ENCODE assay signal across 8 mouse cellular contexts in genomic region chr2:104494801-104495185, GRCm38 (mm10). TPM values are rescaled to one million over a fixed set of nuclear protein-coding genes. Genes with fewer than 3 reads are reported as not detected.
DNase-seq lines count a peak whose midpoint lies in the region; ATAC-seq and TF ChIP-seq lines count a peak whose summit lies in the region.

No protein-coding gene starts in this region.

- peaks cover 42% of the 10 kb centered on the region for H3K4me1 ChIP-seq in lung, embryonic 15.5 days
- peaks cover 12% of the 10 kb centered on the region for H3K4me1 ChIP-seq in embryonic facial prominence, embryonic 12.5 days
- H3K4me1 ChIP-seq in hindbrain, embryonic 12.5 days, result peaks cover 6% of the 10 kb centered on the region
- H3K4me1 ChIP-seq in liver, embryonic 16.5 days (ENCODE audit: control insufficient read depth, low read depth, low read length), result peaks cover 14% of the 10 kb centered on the region
- H3K4me1 ChIP-seq in stomach, postnatal 0 days (replicated peaks; ENCODE audit: control insufficient read depth, insufficient read depth), result no peaks in the 10 kb centered on the region

- H3K4me3 ChIP-seq in lung, embryonic 15.5 days, result peak overlapping the region; percentile 97
- peak overlapping the region; percentile 83 for H3K4me3 ChIP-seq in embryonic facial prominence, embryonic 12.5 days
- H3K4me3 ChIP-seq in hindbrain, embryonic 12.5 days, result peak overlapping the region; percentile 90
- peak overlapping the region; percentile 96 for H3K4me3 ChIP-seq in liver, embryonic 16.5 days (ENCODE audit: low read depth, low read length)
- peak overlapping the region; percentile 99 for H3K4me3 ChIP-seq in stomach, postnatal 0 days (ENCODE audit: low read depth, low read length)

- H3K36me3 ChIP-seq in lung, embryonic 15.5 days, result no peaks in the 10 kb centered on the region
- no peaks in the 10 kb centered on the region for H3K36me3 ChIP-seq in embryonic facial prominence, embryonic 12.5 days
- H3K36me3 ChIP-seq in hindbrain, embryonic 12.5 days, result no peaks in the 10 kb centered on the region
- no peaks in the 10 kb centered on the region for H3K36me3 ChIP-seq in liver, embryonic 16.5 days (ENCODE audit: control insufficient read depth, insufficient read depth)
- no peaks in the 10 kb centered on the region for H3K36me3 ChIP-seq in stomach, postnatal 0 days (ENCODE audit: control insufficient read depth, insufficient read depth, low read length)

- DNase-seq in lung, postnatal 25 days (ENCODE audit: low spot score), result no peak
- DNase-seq in stomach, postnatal 0 days (ENCODE audit: low spot score), result no peak
- DNase-seq in thymus, postnatal 0 days (ENCODE audit: low spot score), result no peak
- DNase-seq in kidney, postnatal 25 days, result no peak

- peak overlapping the region; percentile 100 for H3K27ac ChIP-seq in lung, embryonic 15.5 days
- H3K27ac ChIP-seq in embryonic facial prominence, embryonic 12.5 days, result peak overlapping the region; percentile 99
- H3K27ac ChIP-seq in hindbrain, embryonic 12.5 days, result peak overlapping the region; percentile 99
- peak overlapping the region; percentile 98 for H3K27ac ChIP-seq in liver, embryonic 16.5 days (ENCODE audit: low read length)
- H3K27ac ChIP-seq in stomach, postnatal 0 days (replicated peaks), result peak overlapping the region; percentile 100

- peak overlapping the region; percentile 100 for H3K9ac ChIP-seq in lung, embryonic 15.5 days
- H3K9ac ChIP-seq in embryonic facial prominence, embryonic 12.5 days, result peak overlapping the region; percentile 97
- peak overlapping the region; percentile 96 for H3K9ac ChIP-seq in hindbrain, embryonic 12.5 days
- peak overlapping the region; percentile 99 for H3K9ac ChIP-seq in liver, embryonic 16.5 days (ENCODE audit: low read depth, low read length)
- H3K9ac ChIP-seq in stomach, postnatal 0 days (ENCODE audit: low read length), result peak overlapping the region; percentile 100

- 12% methylated on average over 9 of the region's 9 CpGs for WGBS in lung, embryonic 15.5 days
- WGBS in embryonic facial prominence, embryonic 12.5 days, result 13% methylated on average over 9 of the region's 9 CpGs
- WGBS in hindbrain, embryonic 12.5 days, result 8% methylated on average over 9 of the region's 9 CpGs
- 18% methylated on average over 9 of the region's 9 CpGs for WGBS in liver, embryonic 16.5 days (ENCODE audit: insufficient replicate concordance)
- 12% methylated on average over 9 of the region's 9 CpGs for WGBS in stomach, postnatal 0 days

- no peaks in the 10 kb centered on the region for H3K9me3 ChIP-seq in lung, embryonic 15.5 days
- H3K9me3 ChIP-seq in embryonic facial prominence, embryonic 12.5 days, result no peaks in the 10 kb centered on the region
- H3K9me3 ChIP-seq in hindbrain, embryonic 12.5 days (replicated peaks), result no peaks in the 10 kb centered on the region
- no peaks in the 10 kb centered on the region for H3K9me3 ChIP-seq in liver, embryonic 16.5 days (replicated peaks; ENCODE audit: control insufficient read depth, low read length)
- no peaks in the 10 kb centered on the region for H3K9me3 ChIP-seq in stomach, postnatal 0 days (ENCODE audit: control insufficient read depth, low read length)

- TF ChIP-seq EP300 in stomach, postnatal 0 days (optimal IDR thresholded peaks at IDR 0.05), result no peak

- TF ChIP-seq CTCF in stomach, postnatal 0 days (IDR thresholded peaks at IDR 0.05; ENCODE audit: low read depth), result no peak

- peak overlapping the region; percentile 67 for H3K4me2 ChIP-seq in lung, embryonic 15.5 days
- H3K4me2 ChIP-seq in embryonic facial prominence, embryonic 12.5 days (replicated peaks), result peak overlapping the region; percentile 75
- peak overlapping the region; percentile 84 for H3K4me2 ChIP-seq in hindbrain, embryonic 12.5 days (replicated peaks)
- H3K4me2 ChIP-seq in liver, embryonic 16.5 days (ENCODE audit: low read depth, low read length), result peak overlapping the region; percentile 97
- H3K4me2 ChIP-seq in stomach, postnatal 0 days (replicated peaks; ENCODE audit: low read depth), result peak overlapping the region; percentile 77

- no peak for ATAC-seq in lung, embryonic 15.5 days (ENCODE audit: borderline replicate concordance, extremely low read depth, low FRiP score, low TSS enrichment)
- no peak for ATAC-seq in embryonic facial prominence, embryonic 12.5 days (ENCODE audit: insufficient number of reproducible peaks, insufficient read depth, low FRiP score, low TSS enrichment)
- no peak for ATAC-seq in hindbrain, embryonic 12.5 days (ENCODE audit: low FRiP score)
- ATAC-seq in liver, embryonic 16.5 days (ENCODE audit: low read depth), result no peak
- no peak for ATAC-seq in stomach, postnatal 0 days (ENCODE audit: low FRiP score, low TSS enrichment)

- no peaks in the 10 kb centered on the region for H3K27me3 ChIP-seq in lung, embryonic 15.5 days
- no peaks in the 10 kb centered on the region for H3K27me3 ChIP-seq in embryonic facial prominence, embryonic 12.5 days
- no peaks in the 10 kb centered on the region; the same call in 1 of the 2 replicates for H3K27me3 ChIP-seq in hindbrain, embryonic 12.5 days
- no peaks in the 10 kb centered on the region for H3K27me3 ChIP-seq in liver, embryonic 16.5 days (ENCODE audit: control insufficient read depth, insufficient read depth, low read depth, low read length)
- H3K27me3 ChIP-seq in stomach, postnatal 0 days (ENCODE audit: control insufficient read depth, insufficient read depth, low read length), result no peaks in the 10 kb centered on the region

RNA-seq across cellular contexts. Expression of gene Hipk3, which starts 0.5 kb away (rescaled TPM):
- 16.6 and 16.8 TPM in 2 replicates for polyA plus RNA-seq in lung, embryonic 15.5 days (2015; fragmentation: Nextera tagmentation; extraction: Ambion mirVana)
- 18.0 and 19.7 TPM in 2 replicates for polyA plus RNA-seq in embryonic facial prominence, embryonic 12.5 days (2016; fragmentation: Nextera tagmentation; extraction: Ambion mirVana)
- polyA plus RNA-seq in hindbrain, embryonic 12.5 days (2016; fragmentation: Nextera tagmentation; extraction: Ambion mirVana), result 13.6 and 16.5 TPM in 2 replicates
- polyA plus RNA-seq in liver, embryonic 16.5 days (2015; fragmentation: Nextera tagmentation; extraction: Ambion mirVana), result 7.4 and 7.5 TPM in 2 replicates
- 8.8 and 9.8 TPM in 2 replicates for polyA plus RNA-seq in stomach, postnatal 0 days (2015; fragmentation: Nextera tagmentation; extraction: Ambion mirVana)
- polyA plus RNA-seq in thymus, postnatal 0 days (2015; fragmentation: Nextera tagmentation; extraction: Ambion mirVana), result 11.9 and 13.9 TPM in 2 replicates
